Mouse (Mus musculus): Measurements from ENCODE around the gene Asf1b.
A peak's percentile ranks its signal among the peaks of the same experiment; 100 is the strongest.

Gene Asf1b

DNA sequence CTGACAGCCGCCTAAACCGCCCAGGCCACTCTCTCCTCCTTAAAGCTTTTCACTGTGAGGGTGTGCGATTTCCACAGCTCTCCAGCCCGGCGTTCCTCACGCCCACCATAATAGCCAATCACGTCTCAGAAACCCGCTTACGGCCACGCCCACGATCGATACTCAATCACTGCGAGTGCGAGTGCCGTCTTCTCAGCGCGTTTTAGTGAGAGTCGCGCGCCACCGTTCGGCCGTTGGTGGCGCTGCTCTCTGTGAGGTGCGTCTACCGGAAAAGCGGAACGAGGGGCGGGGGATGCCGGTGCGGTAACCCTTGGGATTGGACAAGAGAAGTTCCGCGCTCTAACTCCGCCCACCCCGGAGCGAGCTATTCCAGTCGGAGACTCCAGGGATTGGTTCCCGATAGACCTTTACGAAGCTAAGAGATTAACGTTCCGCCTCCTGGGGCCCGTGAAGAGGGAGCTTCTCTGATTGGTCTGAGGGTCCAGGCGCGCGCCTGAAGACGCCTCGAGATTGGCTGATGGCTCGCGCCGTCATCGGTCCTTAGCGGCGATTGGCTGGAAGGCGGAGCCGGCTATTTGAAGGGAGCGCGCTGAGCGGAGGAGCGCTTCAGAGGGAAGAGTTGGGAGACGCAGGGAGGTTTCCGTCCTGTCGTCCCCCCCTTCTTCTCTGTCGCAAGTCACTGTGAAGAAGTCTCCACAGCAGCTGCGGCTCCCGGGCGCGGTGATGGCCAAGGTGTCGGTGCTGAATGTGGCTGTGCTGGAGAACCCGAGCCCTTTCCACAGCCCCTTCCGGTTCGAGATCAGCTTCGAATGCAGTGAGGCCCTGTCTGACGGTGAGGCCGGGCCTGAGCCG, at the start of gene Asf1b, which contains the start of gene Gm10644:
Asf1b (plus strand) TSS at position 402 of the 852 bp plus-strand sequence.
Gm10644 (minus strand) TSS at position 100 of the 852 bp plus-strand sequence.
- peak; percentile 99 for DNase-seq

DNA sequence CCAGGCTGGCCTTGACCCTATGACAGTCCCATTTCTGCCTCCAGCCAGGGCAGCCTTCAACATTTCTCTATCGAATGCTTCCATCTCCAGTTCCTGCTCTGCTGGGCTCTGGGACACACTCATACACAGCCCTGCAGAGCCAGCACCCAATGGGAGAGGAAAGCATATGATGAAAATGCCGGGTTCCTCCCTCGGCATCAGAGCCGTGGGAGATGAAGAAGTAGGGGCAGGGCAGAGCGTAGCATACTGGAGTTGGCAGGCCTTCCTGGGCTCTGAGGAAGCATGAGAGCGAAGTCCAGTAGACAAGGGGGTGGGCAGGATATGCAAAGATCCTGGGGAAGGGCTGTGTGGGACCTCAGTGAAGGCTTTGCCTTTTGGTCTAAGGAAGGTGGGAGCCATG, 46.7 kb upstream of the Asf1b start:
- no peak for DNase-seq

DNA sequence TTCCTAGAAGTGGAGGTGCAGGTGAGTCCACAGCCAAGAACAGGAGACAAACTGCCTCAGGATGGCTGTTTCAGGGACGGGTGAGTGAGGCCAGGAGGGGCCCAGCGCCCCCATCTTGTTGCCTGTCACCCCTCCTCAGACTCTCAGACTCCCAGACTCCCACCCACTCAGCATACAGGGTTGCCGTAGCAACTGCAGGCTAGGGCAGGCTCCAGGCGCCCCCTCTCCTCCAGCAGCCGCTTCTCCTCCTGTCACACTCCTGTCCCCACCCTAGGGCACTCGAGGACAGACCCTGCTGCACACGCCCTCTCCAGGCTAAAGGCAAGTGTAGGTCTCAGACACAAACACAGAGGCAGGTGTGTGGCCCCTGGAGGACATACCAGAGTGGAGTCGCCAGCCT, 46.0 kb upstream of the Asf1b start:
- DNase-seq, result peak; percentile 68

DNA sequence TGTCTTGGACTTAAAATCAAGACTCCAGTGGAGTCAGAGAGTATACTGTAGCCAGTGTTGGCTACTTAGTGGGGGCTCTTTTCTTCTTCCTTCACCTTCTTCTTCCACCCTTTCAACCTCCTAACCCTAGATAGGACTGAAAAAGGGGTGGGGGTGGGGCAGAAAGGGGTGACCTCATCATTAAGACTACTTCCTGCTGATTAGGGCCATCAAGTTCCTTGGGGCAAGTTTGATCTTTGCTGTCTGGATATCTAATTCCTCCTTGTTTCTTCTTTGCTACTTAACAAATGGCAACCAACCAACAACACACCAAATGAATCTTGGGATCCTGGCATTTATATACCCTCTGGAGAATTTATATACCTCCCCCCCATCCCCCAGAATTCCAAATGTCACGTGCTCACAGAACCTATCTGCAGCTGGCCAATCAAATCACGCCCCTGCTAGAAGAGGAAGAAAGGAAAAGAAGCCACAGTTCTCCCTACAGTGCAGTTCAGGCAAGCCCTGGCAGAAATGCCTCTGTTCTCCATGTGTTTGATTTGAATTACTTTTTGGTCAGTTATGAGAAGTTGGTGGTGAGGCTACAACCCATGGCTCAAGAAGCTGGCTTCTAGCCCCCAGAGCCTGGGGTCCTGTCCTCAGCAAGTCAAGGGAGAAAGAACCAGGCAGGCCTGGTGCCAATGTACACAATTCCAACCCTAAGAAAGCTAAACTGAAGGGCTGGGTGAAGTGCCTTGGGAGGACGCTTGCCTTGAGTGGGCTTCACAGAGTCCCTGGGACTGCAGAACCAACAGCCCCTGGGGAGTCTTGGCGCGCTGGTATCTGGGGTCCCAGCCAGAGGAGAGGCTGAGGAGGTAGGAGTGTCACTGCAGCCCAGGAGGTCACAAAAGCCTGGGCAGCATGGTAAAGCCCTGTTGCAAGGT, 43.2 kb upstream of the Asf1b start:
- DNase-seq, result no peak

DNA sequence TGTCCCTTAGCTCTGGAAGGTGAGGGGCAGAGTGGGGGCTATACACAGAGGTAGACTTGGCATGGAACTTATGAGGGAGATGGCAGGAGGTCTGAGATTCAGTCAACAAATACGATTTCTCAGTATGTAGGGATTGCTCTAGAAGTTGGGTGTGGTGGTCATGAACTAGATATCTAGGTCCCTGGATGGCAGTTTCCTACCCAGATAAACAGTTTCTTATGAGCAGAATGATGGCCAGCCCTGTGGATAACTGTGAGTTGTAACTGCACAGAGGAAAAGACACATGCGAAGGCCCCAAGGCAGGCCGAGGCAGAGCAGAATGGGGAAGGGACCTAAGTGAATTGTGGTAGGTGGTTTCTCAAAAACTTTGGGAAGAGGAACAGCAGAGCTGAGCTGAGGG, 41.1 kb upstream of the Asf1b start:
- DNase-seq, result no peak

DNA sequence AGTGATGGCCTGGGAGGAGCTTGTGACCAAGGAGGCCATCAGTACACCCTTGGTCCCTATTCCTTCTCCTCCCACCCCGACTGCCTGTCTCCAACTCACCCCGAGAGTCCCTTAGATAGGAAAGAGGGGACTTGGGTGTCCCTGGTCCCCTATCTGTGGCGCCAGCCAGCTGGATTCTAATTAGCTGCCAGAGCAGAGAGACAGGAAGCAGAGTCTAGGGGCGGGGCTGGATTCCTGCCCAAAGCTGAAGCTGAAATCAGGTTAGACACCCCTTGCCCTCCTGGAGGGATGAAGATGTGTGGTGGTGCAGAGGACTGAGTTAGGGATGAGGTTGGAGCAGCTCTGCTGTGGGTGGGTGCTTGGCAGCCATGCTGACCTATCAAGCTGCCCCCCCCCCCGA, 40.4 kb upstream of the Asf1b start:
- peak; percentile 51 for DNase-seq

DNA sequence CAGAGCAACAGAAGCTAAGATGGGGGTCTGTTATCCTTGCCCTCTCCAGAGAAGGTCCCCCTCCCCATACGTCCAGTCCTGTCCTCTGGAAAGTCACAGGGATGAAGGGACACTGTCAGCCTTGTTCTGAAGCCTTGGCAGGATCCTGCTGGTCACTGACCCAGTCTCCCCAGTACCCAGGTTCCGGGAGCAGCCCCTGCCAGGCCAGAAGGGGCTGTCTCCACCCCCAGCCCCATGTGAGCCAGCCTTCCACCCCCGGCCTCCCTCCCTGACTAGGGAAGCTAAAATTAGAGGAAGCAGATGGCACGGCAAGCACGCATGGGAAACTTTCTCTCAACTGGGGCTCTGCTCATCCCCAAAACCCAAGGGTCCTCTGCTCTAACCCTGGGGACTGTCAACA, 39.3 kb upstream of the Asf1b start:
- DNase-seq, result peak; percentile 70

DNA sequence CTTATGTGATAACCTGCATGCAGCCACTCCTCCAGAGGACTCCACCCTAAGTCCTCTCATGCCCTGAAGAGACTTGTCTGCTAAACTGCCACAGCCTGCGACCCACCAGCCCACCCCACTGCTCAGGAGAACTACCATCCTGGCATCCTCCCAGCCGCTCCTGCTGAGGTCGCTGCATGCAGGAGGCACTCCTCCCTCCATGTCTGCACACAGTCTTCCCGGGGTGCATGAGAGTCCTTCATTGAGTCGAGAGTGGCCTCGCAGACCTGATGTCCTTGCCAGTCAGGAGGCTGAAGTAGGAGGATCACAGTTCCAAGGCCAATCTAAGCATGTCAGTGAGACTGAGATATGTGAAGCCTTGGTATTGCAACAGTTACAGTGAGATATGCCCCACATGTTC, 37.7 kb upstream of the Asf1b start:
- DNase-seq, result peak; percentile 41

DNA sequence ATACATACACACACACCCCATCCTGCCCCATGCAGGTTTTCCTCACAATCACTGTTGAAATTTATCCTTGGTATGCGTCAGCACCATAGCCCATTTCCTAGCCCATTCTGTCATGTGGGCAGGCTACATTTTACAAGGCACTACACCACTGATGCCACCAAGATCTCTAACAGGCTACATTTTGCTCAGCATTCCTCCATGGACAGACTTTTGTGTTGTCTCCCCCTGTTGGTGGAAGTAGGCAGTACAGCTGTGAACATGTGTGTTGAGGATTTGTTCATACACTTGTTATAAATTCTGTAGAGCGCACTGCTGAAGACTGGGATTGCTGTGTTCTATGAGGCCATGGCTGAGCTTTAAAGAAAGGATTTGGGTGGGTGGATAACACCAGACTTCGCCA, 33.7 kb upstream of the Asf1b start:
- DNase-seq, result peak; percentile 88

DNA sequence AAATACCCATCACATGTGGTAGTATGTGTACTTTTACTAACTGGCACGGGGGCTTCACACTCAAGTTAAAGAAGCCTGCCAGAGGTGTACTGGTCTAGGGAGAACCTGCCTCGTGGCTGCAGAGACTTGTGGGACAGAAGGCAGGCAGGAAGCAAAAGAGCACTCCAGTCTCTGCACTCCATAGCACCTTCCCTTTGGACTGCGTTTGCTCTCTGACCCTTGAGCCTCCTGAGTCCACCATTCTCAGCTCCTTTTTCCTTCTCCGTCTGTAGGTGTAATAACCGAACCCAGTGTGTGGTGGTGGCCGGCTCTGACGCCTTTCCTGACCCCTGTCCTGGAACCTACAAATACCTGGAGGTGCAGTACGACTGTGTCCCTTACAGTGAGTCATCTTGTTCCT, 32.6 kb upstream of the Asf1b start:
- no peak for DNase-seq

DNA sequence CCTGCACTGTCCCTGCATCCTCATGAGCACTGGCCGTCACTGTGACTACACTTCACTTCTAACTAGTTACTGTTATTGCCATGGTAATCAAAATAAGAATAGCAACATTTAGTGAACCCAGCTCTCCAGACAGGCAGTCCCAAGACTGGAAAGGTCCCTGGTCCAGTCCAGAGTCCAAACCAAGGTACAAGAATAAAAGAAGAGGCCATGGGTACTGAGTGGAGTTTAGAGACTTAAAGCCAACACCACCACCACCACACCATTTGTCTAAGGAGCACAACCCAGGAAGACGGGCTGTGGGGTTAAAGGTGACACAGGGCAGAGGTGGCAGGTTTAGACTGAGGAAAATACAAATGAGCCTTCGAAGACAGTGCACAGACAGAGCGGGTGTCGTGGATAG, 30.7 kb upstream of the Asf1b start:
- no peak for DNase-seq

DNA sequence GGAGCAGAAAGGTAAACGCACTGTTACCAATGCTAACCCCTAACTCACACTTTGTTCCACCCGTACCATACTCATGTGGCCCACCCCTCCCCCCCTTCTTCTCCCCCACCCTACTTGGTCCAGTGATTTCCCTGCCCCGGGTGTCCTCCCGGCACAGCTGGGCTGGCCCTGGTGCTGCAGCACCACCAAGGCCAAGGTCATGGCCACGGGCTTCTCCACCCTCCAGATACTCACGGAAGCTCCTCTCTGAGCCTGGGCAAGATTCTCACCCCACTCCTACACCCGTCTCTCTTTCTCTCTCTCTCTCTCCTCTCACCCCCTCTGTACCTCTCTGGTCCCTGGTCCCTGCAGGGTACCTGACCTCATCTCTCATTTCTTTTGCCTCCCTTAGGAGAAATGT, 29.0 kb upstream of the Asf1b start:
- no peak for DNase-seq

DNA sequence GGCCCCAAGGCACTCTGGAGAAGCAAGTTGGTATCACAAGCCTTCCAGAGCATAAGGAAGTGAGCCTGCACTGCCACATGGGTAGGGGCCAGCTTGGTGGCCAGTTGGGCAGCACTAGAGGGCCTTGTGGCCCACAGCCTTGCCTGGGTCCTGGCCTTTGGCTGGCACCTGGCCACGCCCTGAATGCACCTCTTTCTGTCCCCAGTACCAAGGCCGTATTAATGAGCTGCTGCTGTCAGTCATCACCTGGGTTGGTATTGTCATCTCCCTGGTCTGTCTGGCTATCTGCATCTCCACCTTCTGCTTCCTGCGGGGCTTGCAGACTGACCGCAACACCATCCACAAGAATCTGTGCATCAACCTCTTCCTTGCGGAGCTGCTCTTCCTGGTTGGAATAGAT, 21.1 kb upstream of the Asf1b start:
- no peak for DNase-seq

DNA sequence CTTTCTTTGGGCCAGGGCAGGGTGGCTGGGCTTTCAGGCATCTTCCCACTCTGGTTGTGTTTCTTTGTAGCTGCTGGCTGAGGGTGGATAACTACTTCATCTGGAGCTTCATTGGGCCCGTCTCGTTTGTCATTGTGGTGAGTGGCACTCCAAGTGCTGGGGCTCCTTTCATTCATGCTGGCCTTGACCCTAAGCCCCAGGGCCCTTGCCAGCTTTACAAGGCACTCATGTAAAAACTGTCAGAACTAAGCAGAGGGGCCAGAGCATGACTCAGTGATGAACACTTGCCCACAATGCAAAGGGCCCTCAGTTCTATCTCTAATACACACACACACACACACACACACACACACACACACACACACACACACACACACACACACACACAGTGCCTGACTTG, 20.3 kb upstream of the Asf1b start:
- DNase-seq, result no peak

DNA sequence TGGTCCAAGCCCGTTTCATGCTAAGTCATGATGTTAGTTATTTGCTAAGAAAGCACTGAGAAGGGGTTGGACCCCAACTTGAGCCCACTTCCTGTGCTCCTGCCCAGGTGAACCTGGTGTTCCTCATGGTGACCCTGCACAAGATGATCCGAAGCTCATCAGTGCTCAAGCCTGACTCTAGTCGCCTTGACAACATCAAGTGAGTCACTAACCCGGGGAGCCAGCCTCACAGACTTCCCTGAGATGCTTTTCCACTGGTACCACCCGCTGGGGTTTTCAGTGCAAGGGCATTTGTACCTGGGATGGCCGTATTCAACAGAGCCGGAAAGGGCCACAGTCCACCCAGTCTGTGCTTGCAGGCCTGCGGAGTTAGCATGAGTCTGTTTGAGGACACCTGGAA, 19.9 kb upstream of the Asf1b start:
- no peak for DNase-seq

DNA sequence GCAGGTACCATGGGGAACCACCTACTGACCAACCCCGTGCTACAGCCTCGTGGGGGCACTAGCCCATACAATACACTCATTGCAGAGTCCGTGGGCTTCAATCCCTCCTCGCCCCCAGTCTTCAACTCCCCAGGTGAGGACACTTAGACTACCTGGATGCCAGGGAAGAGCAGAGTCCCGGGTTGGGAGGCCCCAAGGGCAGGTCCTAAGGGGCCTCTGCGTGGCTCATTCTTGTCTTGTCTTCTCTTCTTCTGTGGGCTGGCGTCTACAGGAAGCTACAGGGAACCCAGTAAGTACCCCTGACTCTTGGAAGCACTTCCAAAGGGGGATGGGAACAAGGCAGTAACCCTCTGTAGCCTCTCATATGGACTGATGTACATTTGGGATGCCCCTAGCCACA, 17.7 kb upstream of the Asf1b start:
- no peak for DNase-seq

DNA sequence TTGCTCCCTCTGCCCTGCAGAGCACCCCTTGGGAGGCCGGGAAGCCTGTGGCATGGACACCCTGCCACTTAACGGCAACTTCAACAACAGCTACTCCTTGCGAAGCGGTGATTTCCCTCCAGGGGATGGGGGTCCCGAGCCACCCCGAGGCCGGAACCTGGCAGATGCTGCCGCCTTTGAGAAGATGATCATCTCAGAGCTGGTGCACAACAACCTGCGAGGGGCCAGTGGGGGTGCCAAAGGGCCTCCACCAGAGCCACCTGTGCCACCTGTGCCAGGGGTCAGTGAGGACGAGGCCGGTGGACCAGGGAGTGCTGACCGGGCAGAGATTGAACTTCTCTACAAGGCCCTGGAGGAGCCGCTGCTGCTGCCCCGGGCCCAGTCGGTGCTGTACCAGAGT, 17.0 kb upstream of the Asf1b start:
- no peak for DNase-seq

DNA sequence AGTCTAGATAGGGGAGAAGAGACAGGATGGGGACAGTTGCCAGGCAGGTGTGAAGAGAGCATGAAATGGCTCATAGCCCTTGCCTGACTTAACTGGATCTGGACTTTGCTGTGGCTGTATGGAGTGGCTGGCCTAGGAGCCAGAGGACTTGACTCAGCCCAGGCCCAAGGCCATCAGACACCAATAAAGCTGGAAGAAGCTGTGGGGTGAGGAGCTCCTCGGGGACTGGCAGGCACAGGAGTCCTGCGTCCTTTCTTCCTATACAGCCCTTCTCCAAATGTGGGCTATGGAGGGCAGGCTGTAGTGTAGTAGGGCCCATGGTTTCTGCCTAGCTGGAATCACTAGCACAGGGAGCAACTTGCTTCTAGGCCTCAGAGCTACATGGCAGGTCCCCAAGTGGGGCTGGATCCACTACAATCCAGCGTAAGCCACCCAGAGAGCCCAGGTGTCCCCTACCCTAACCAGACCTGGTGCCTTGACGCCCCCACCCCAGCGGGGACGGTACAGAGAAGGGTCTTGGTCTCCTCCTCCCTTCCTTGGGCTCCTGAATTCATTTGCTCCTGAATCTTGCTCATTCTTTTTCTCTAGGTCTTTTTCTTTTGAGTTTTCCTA, 14.1 kb upstream of the Asf1b start:
- DNase-seq, result no peak

DNA sequence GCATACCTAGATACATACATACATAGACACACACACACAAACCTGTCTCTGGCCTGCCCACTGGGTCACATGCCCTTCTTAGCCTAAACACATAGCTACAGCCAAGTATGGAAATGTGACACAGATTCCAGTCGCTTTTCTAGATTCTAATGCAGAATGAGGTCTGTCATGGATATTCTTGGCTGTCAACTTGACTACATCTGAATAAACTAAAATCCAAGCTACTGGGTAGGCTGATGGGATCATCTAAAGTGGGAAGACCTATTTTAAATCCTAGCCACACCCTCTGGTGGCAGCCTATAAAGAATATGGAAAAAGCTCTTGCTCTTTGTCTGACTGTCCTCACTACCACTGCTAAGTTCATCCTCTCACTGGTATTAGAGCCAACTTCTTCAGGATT, 12.9 kb upstream of the Asf1b start:
- DNase-seq, result no peak

DNA sequence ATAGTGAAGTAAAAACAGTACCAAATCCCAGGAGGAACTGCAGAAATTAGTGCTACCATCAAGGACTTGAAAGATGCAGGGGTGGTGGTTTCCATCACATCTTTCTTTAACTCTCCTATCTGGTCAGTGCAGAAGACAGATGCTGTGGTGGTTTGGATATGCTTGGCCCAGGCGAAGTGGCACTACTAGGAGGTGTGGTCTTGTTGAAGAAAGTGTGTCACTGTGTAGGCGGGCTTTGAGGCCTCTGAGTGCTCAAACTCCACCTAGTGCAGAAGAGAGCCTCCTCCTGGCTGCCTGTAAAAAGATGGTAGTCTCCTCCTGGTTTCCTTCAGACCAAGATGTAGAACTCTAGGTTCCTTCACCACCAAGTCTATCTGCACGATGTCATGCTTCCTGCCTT, 9.8 kb upstream of the Asf1b start:
- no peak for DNase-seq

DNA sequence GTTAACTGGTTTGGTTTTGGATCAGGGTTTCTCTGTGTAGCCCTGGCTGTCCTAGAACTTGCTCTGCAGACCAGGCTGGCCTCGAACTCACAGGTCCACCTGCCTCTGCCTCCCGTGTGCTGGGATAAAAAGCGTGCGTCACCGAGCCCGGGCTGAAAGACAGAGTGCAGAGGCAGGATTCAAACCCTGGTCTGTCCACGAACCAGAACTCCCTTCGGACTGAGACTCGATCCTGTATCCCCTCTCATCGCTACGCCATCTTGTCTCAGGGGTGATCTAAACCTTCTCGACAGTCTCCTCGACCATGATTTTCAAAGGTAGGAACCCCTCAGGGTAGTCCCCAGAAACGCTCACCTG, 580 bp upstream of the Asf1b start:
- DNase-seq, result no peak

DNA sequence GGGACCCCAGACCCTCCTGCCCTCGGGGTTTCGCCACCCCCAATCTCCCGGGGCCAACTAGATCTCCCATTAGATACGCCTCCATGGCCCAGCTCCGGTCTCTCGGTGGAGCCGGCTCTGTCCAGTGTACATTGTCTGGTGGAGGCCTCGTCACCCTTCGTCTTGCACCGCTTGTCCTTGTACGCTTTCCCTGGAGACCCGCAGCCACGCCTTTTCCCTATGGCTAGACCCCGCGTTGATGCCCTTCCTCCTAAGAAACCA, 581 bp downstream of the Asf1b start:
- no peak for DNase-seq

DNA sequence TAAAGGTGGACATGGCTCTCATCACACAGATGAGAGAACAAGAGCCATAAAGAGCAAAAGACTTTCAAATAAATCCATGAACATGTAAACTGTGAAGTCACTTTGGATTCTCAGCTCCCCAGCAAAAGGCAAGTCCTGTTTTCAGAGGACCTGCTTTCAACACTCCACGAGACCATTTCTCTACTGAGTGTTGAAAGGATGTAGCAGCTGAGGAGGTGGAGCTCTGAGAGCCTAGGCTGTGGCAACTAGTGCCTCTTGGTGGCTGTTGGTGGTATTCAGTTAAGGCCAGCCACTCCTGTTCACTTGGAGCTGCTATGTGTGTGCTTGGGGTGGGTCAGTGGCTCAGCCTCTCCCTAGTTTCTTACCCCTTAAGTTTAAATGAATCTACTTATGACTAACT, 1.5 kb downstream of the Asf1b start:
- DNase-seq, result no peak
